Comparison of ENCODE assay signal across 8 mouse cellular contexts in the genomic region with DNA sequence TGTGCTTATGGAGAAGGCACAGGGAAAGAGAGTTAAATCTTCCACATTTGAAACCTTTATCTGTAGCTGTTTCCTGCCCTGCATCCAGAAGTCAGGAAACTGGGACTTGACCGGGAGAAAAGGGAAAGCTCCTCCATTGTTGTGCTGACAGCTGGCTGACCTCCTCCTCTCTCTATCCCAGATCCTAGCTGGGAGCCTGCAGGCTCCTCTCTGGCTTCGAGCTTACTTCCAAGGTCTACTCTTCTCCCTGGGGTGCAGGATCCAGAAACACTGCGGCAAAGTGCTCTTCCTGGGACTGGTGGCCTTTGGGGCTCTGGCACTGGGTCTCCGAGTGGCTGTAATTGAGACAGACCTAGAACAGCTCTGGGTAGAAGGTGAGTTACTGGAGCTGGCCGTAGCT. TPM values are rescaled to one million over a fixed set of nuclear protein-coding genes. Genes with fewer than 3 reads are reported as not detected.
DNase-seq lines count a peak whose midpoint lies in the region; ATAC-seq and TF ChIP-seq lines count a peak whose summit lies in the region.

No protein-coding gene starts in this region.

- TF ChIP-seq POLR2A in myocyte (IDR thresholded peaks at IDR 0.05; ENCODE audit: insufficient read length, low read depth), result no peak

- no peak for TF ChIP-seq CTCF in hindbrain, postnatal 0 days (IDR thresholded peaks at IDR 0.05; ENCODE audit: low read depth)

- peaks cover 48% of the 10 kb centered on the region for H3K4me1 ChIP-seq in forebrain, embryonic 10.5 days
- H3K4me1 ChIP-seq in hindbrain, postnatal 0 days (ENCODE audit: insufficient read depth, low read length), result no peaks in the 10 kb centered on the region

- H3K27ac ChIP-seq in forebrain, embryonic 10.5 days, result peak overlapping the region; percentile 88
- H3K27ac ChIP-seq in hindbrain, postnatal 0 days, result peak overlapping the region; percentile 55; the same call in 1 of the 2 replicates

- intact Hi-C loops in heart, postnatal 25 days (cut with DNase I), result no loop called here
- intact Hi-C loops in left cerebral cortex, postnatal 36 days (cut with DNase I), result no loop called here

- WGBS in forebrain, embryonic 10.5 days, result 16% methylated on average over 5 of the region's 5 CpGs
- 7% methylated on average over 5 of the region's 5 CpGs for WGBS in hindbrain, postnatal 0 days

- H3K27me3 ChIP-seq in forebrain, embryonic 10.5 days (ENCODE audit: poor library complexity, severe bottlenecking), result peaks cover 49% of the 10 kb centered on the region
- no peaks in the 10 kb centered on the region for H3K27me3 ChIP-seq in hindbrain, postnatal 0 days (ENCODE audit: insufficient read depth, low read length)
- H3K27me3 ChIP-seq in myocyte (ENCODE audit: control insufficient read depth, insufficient read depth, insufficient read length), result peaks cover 7% of the 10 kb centered on the region

- peak; percentile 93 for DNase-seq in heart, adult 11 months
- DNase-seq in heart, postnatal 25 days (ENCODE audit: low spot score), result no peak
- no peak for DNase-seq in forebrain, embryonic 10.5 days (ENCODE audit: extremely low spot score, low spot score)
- no peak for DNase-seq in hindbrain, postnatal 0 days (ENCODE audit: low spot score)
- no peak for DNase-seq in thymus, postnatal 0 days (ENCODE audit: low spot score)
- DNase-seq in left cerebral cortex, adult 11 months (ENCODE audit: low spot score), result no peak
- no peak for DNase-seq in left cerebral cortex, postnatal 36 days (ENCODE audit: low spot score in 2 of 2)

- no peak overlapping the region for H3ac ChIP-seq in myocyte (ENCODE audit: control insufficient read depth, insufficient read length)

- peak overlapping the region; percentile 89 for H3K4me2 ChIP-seq in hindbrain, postnatal 0 days (ENCODE audit: low read depth, low read length)
- H3K4me2 ChIP-seq in myocyte (ENCODE audit: low read depth), result peak overlapping the region; percentile 64

- no peaks in the 10 kb centered on the region for H3K79me2 ChIP-seq in myocyte (ENCODE audit: control insufficient read depth, insufficient read depth)

- H3K9ac ChIP-seq in hindbrain, postnatal 0 days (replicated peaks; ENCODE audit: low read length), result peak overlapping the region; percentile 58

- no peak for ATAC-seq in hindbrain, postnatal 0 days

- H3K4me3 ChIP-seq in forebrain, embryonic 10.5 days, result peak overlapping the region; percentile 71
- H3K4me3 ChIP-seq in hindbrain, postnatal 0 days (ENCODE audit: low read length), result peak overlapping the region; percentile 58
- H3K4me3 ChIP-seq in myocyte, result no peak overlapping the region

- no peaks in the 10 kb centered on the region for H3K9me3 ChIP-seq in forebrain, embryonic 10.5 days
- H3K9me3 ChIP-seq in hindbrain, postnatal 0 days (ENCODE audit: low read length), result no peaks in the 10 kb centered on the region

- peaks cover 6% of the 10 kb centered on the region; the same call in 1 of the 2 replicates for H3K36me3 ChIP-seq in forebrain, embryonic 10.5 days (replicated peaks)
- no peaks in the 10 kb centered on the region for H3K36me3 ChIP-seq in hindbrain, postnatal 0 days (ENCODE audit: insufficient read depth, low read length)
- no peaks in the 10 kb centered on the region for H3K36me3 ChIP-seq in myocyte (ENCODE audit: control insufficient read depth, insufficient read depth)

TF ChIP-seq in myocyte, 11 proteins besides CTCF, POLR2A, EP300 and RAD21:
- TF ChIP-seq MYOD1 (IDR thresholded peaks at IDR 0.05; ENCODE audit: control insufficient read depth in 1 of 3, insufficient read length in 2 of 3, low read depth in 2 of 3) (no peak), USF1 (IDR thresholded peaks at IDR 0.05; ENCODE audit: low read depth) (no peak), REST (IDR thresholded peaks at IDR 0.05; ENCODE audit: insufficient read depth, insufficient read length) (no peak), TCF12 (IDR thresholded peaks at IDR 0.05; ENCODE audit: insufficient read depth, poor library complexity, severe bottlenecking) (no peak), TCF3 (IDR thresholded peaks at IDR 0.05; ENCODE audit: insufficient read length, low read depth) (no peak), POLR2AphosphoS2 (IDR thresholded peaks at IDR 0.05; ENCODE audit: insufficient read length, low read depth) (no peak), SRF (IDR thresholded peaks at IDR 0.05; ENCODE audit: control insufficient read depth, insufficient read length, low read depth) (no peak), MAX (IDR thresholded peaks at IDR 0.05; ENCODE audit: low read depth) (no peak)

RNA-seq across cellular contexts. Expression of gene Ptch2, which starts 0.8 kb away (rescaled TPM):
- 1 to 10 TPM; 1.1 to 1.5 TPM for total RNA-seq in heart, postnatal 25 days (2021)
- polyA plus RNA-seq in forebrain, embryonic 10.5 days (2016; fragmentation: Nextera tagmentation; extraction: Ambion mirVana), result 7.3 TPM in 2 replicates
- total RNA-seq in hindbrain, postnatal 0 days (2014; rRNA removed), result 16.1 and 18.8 TPM in 2 replicates
- 4.1 and 4.4 TPM in 2 replicates for polyA plus RNA-seq in hindbrain, postnatal 0 days (2015; fragmentation: Nextera tagmentation; extraction: Ambion mirVana)
- 0.02 TPM for polyA plus RNA-seq in myocyte (2012; fragmentation: generic; extraction: Trizol)
- 0.39 and 0.44 TPM in 2 replicates for polyA plus RNA-seq in thymus, postnatal 0 days (2015; fragmentation: Nextera tagmentation; extraction: Ambion mirVana)
- 1 to 10 TPM; 1.4 to 1.9 TPM for total RNA-seq in left cerebral cortex, postnatal 36 days (2021)

RNA-seq across cellular contexts. Expression of gene Btbd19, which starts 28.9 kb away (rescaled TPM):
- 1 to 10 TPM; 2.0 to 3.3 TPM for total RNA-seq in heart, postnatal 25 days (2021)
- 4.9 and 5.3 TPM in 2 replicates for polyA plus RNA-seq in forebrain, embryonic 10.5 days (2016; fragmentation: Nextera tagmentation; extraction: Ambion mirVana)
- 7.8 and 9.1 TPM in 2 replicates for total RNA-seq in hindbrain, postnatal 0 days (2014; rRNA removed)
- 4.9 and 5.4 TPM in 2 replicates for polyA plus RNA-seq in hindbrain, postnatal 0 days (2015; fragmentation: Nextera tagmentation; extraction: Ambion mirVana)
- 20.2 TPM for polyA plus RNA-seq in myocyte (2012; fragmentation: generic; extraction: Trizol)
- polyA plus RNA-seq in thymus, postnatal 0 days (2015; fragmentation: Nextera tagmentation; extraction: Ambion mirVana), result 15.7 and 19.2 TPM in 2 replicates
- 10 to 100 TPM; 12.2 to 12.5 TPM for total RNA-seq in left cerebral cortex, postnatal 36 days (2021)

RNA-seq across cellular contexts. Expression of gene Tctex1d4, which starts 29.9 kb away (rescaled TPM):
- not detected for total RNA-seq in heart, postnatal 25 days (2021)
- not detected in 2 replicates for polyA plus RNA-seq in forebrain, embryonic 10.5 days (2016; fragmentation: Nextera tagmentation; extraction: Ambion mirVana)
- total RNA-seq in hindbrain, postnatal 0 days (2014; rRNA removed), result 2.0 and 5.8 TPM in 2 replicates
- polyA plus RNA-seq in hindbrain, postnatal 0 days (2015; fragmentation: Nextera tagmentation; extraction: Ambion mirVana), result 2.0 and 2.8 TPM in 2 replicates
- 0.18 TPM for polyA plus RNA-seq in myocyte (2012; fragmentation: generic; extraction: Trizol)
- polyA plus RNA-seq in thymus, postnatal 0 days (2015; fragmentation: Nextera tagmentation; extraction: Ambion mirVana), result 1.0 and 1.8 TPM in 2 replicates
- not detected for total RNA-seq in left cerebral cortex, postnatal 36 days (2021)

RNA-seq across cellular contexts. Expression of gene Plk3, which starts 37.1 kb away (rescaled TPM):
- 1 to 10 TPM; 1.5 to 2.1 TPM for total RNA-seq in heart, postnatal 25 days (2021)
- 12.8 and 14.0 TPM in 2 replicates for polyA plus RNA-seq in forebrain, embryonic 10.5 days (2016; fragmentation: Nextera tagmentation; extraction: Ambion mirVana)
- 23.9 and 29.8 TPM in 2 replicates for total RNA-seq in hindbrain, postnatal 0 days (2014; rRNA removed)
- 26.8 and 29.1 TPM in 2 replicates for polyA plus RNA-seq in hindbrain, postnatal 0 days (2015; fragmentation: Nextera tagmentation; extraction: Ambion mirVana)
- 17.4 TPM for polyA plus RNA-seq in myocyte (2012; fragmentation: generic; extraction: Trizol)
- polyA plus RNA-seq in thymus, postnatal 0 days (2015; fragmentation: Nextera tagmentation; extraction: Ambion mirVana), result 3.4 and 4.1 TPM in 2 replicates
- 10 to 100 TPM; 12.0 to 13.9 TPM for total RNA-seq in left cerebral cortex, postnatal 36 days (2021)

RNA-seq across cellular contexts. Expression of gene Rps8, which starts 59.4 kb away (rescaled TPM):
- 100 to 1,000 TPM; 571 to 648 TPM for total RNA-seq in heart, postnatal 25 days (2021)
- polyA plus RNA-seq in forebrain, embryonic 10.5 days (2016; fragmentation: Nextera tagmentation; extraction: Ambion mirVana), result 878 and 901 TPM in 2 replicates
- 463 and 470 TPM in 2 replicates for total RNA-seq in hindbrain, postnatal 0 days (2014; rRNA removed)
- polyA plus RNA-seq in hindbrain, postnatal 0 days (2015; fragmentation: Nextera tagmentation; extraction: Ambion mirVana), result 523 and 530 TPM in 2 replicates
- polyA plus RNA-seq in myocyte (2012; fragmentation: generic; extraction: Trizol), result 3,907 TPM
- 1,163 and 1,165 TPM in 2 replicates for polyA plus RNA-seq in thymus, postnatal 0 days (2015; fragmentation: Nextera tagmentation; extraction: Ambion mirVana)
- 100 to 1,000 TPM; 465 to 510 TPM for total RNA-seq in left cerebral cortex, postnatal 36 days (2021)
